Mouse (Mus musculus) lung, adult 2 months (tissue): ENCODE results near the gene Dkkl1.

Experiments used
- CTCF ChIP-seq: fragments of 200-500 bp; IDR thresholded peaks from 2 replicates; pipeline ENCODE4 v1.5.1; 2011; ENCODE audit warnings: mild to moderate bottlenecking, low read length, control low read depth; ENCODE audit not compliant: insufficient read depth
- POLR2A ChIP-seq: fragments of 200-500 bp; IDR thresholded peaks from 2 replicates; pipeline ENCODE4 v1.6.1; 2011; ENCODE audit warnings: low read depth, mild to moderate bottlenecking, control low read depth, low read length, borderline replicate concordance; ENCODE audit errors: extremely low read depth

DNA sequence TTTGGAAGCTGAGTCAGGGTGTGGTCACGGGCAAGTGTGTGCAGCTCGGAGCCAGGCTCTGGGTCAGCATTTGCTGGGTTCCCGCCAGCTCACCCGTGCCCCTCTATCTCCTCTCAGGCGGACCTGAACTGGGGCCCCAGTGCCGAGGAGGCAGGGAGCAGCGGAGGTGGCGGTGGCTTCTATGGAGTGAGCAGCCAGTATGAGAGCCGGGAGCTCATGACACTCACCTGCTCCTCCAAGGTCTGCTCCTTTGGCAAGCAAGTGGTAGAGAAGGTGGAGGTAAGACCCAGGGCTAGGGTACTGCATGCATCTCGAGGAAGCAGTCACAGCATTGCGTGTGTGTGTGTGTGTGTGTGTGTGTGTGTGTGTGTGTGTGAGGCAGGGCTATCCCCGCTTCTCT is 19.2 kb upstream of the Dkkl1 start:
- TF ChIP-seq CTCF (no peak), POLR2A (no peak)
